Mouse (Mus musculus): ENCODE data around the gene Wrb. TPM values are rescaled to one million over a fixed set of nuclear protein-coding genes. Genes with fewer than 3 reads are reported as not detected.

The Wrb gene
- polyA plus RNA-seq, 1 experiment = 34.6 TPM

GRCm38 (mm10) chr16:96145814-96146213 lies 607 bp downstream of the Wrb start:
- H3K27me3 ChIP-seq (ENCODE audit: control insufficient read depth, insufficient read depth, low read length) = no peaks in the 10 kb centered on the region
- H3K4me3 ChIP-seq (ENCODE audit: control insufficient read depth, low read depth, low read length) = peak overlapping the region; percentile 94
- H3K27ac ChIP-seq (ENCODE audit: control insufficient read depth, insufficient read depth, low read depth, low read length) = no peak overlapping the region
- no peak for TF ChIP-seq POLR2A (IDR thresholded peaks at IDR 0.05; ENCODE audit: control insufficient read depth, low read depth, low read length)
- no peak for TF ChIP-seq CTCF (IDR thresholded peaks at IDR 0.05; ENCODE audit: control insufficient read depth, insufficient read depth, insufficient replicate concordance, low read depth, low read length)
- no peaks in the 10 kb centered on the region; the same call in 1 of the 2 replicates for H3K4me1 ChIP-seq (ENCODE audit: control insufficient read depth, insufficient read depth, low read length)
- H3K36me3 ChIP-seq (ENCODE audit: control insufficient read depth, insufficient read depth, low read length) = no peaks in the 10 kb centered on the region; the same call in 1 of the 2 replicates

GRCm38 (mm10) chr16:96148834-96149233 lies 3.6 kb downstream of the Wrb start:
- Histone ChIP-seq H3K36me3 (ENCODE audit: control insufficient read depth, insufficient read depth, low read length) (no peaks in the 10 kb centered on the region; the same call in none of the 2 replicates), H3K27ac (ENCODE audit: control insufficient read depth, insufficient read depth, low read depth, low read length) (peak overlapping the region; percentile 62), H3K27me3 (ENCODE audit: control insufficient read depth, insufficient read depth, low read length) (no peaks in the 10 kb centered on the region), H3K4me1 (ENCODE audit: control insufficient read depth, insufficient read depth, low read length) (no peaks in the 10 kb centered on the region; the same call in 1 of the 2 replicates), H3K4me3 (ENCODE audit: control insufficient read depth, low read depth, low read length) (no peak overlapping the region)
- TF ChIP-seq CTCF (IDR thresholded peaks at IDR 0.05; ENCODE audit: control insufficient read depth, insufficient read depth, insufficient replicate concordance, low read depth, low read length) = no peak
- TF ChIP-seq POLR2A (IDR thresholded peaks at IDR 0.05; ENCODE audit: control insufficient read depth, low read depth, low read length) = no peak

GRCm38 (mm10) chr16:96149311-96149710 lies 4.1 kb downstream of the Wrb start:
- no peaks in the 10 kb centered on the region for H3K4me1 ChIP-seq (ENCODE audit: control insufficient read depth, insufficient read depth, low read length)
- TF ChIP-seq CTCF (IDR thresholded peaks at IDR 0.05; ENCODE audit: control insufficient read depth, insufficient read depth, insufficient replicate concordance, low read depth, low read length) (no peak), POLR2A (IDR thresholded peaks at IDR 0.05; ENCODE audit: control insufficient read depth, low read depth, low read length) (no peak)
- no peaks in the 10 kb centered on the region for H3K27me3 ChIP-seq (ENCODE audit: control insufficient read depth, insufficient read depth, low read length)
- no peak overlapping the region for H3K4me3 ChIP-seq (ENCODE audit: control insufficient read depth, low read depth, low read length)
- no peak overlapping the region for H3K27ac ChIP-seq (ENCODE audit: control insufficient read depth, insufficient read depth, low read depth, low read length)
- no peaks in the 10 kb centered on the region; the same call in none of the 2 replicates for H3K36me3 ChIP-seq (ENCODE audit: control insufficient read depth, insufficient read depth, low read length)

GRCm38 (mm10) chr16:96150995-96151394 lies 5.8 kb downstream of the Wrb start:
- Histone ChIP-seq H3K27ac (ENCODE audit: control insufficient read depth, insufficient read depth, low read depth, low read length) (no peak overlapping the region), H3K4me3 (ENCODE audit: control insufficient read depth, low read depth, low read length) (no peak overlapping the region), H3K27me3 (ENCODE audit: control insufficient read depth, insufficient read depth, low read length) (no peaks in the 10 kb centered on the region), H3K36me3 (ENCODE audit: control insufficient read depth, insufficient read depth, low read length) (no peaks in the 10 kb centered on the region; the same call in none of the 2 replicates), H3K4me1 (ENCODE audit: control insufficient read depth, insufficient read depth, low read length) (no peaks in the 10 kb centered on the region)
- TF ChIP-seq CTCF (IDR thresholded peaks at IDR 0.05; ENCODE audit: control insufficient read depth, insufficient read depth, insufficient replicate concordance, low read depth, low read length) (no peak), POLR2A (IDR thresholded peaks at IDR 0.05; ENCODE audit: control insufficient read depth, low read depth, low read length) (no peak)

- Histone ChIP-seq H3K36me3 (ENCODE audit: control insufficient read depth, insufficient read depth, low read length) (no peaks in the 10 kb centered on the region; the same call in none of the 2 replicates), H3K4me3 (ENCODE audit: control insufficient read depth, low read depth, low read length) (no peak overlapping the region), H3K27me3 (ENCODE audit: control insufficient read depth, insufficient read depth, low read length) (no peaks in the 10 kb centered on the region), H3K4me1 (ENCODE audit: control insufficient read depth, insufficient read depth, low read length) (no peaks in the 10 kb centered on the region), H3K27ac (ENCODE audit: control insufficient read depth, insufficient read depth, low read depth, low read length) (no peak overlapping the region)
- TF ChIP-seq POLR2A (IDR thresholded peaks at IDR 0.05; ENCODE audit: control insufficient read depth, low read depth, low read length) (no peak), CTCF (IDR thresholded peaks at IDR 0.05; ENCODE audit: control insufficient read depth, insufficient read depth, insufficient replicate concordance, low read depth, low read length) (peak; percentile 75; the same call in 1 of the 2 replicates)
These were observed 6.3 kb downstream of the Wrb start for GRCm38 (mm10) chr16:96151551-96151950.

- Histone ChIP-seq H3K36me3 (ENCODE audit: control insufficient read depth, insufficient read depth, low read length) (no peaks in the 10 kb centered on the region; the same call in 1 of the 2 replicates), H3K27me3 (ENCODE audit: control insufficient read depth, insufficient read depth, low read length) (no peaks in the 10 kb centered on the region), H3K4me3 (ENCODE audit: control insufficient read depth, low read depth, low read length) (no peak overlapping the region), H3K27ac (ENCODE audit: control insufficient read depth, insufficient read depth, low read depth, low read length) (no peak overlapping the region), H3K4me1 (ENCODE audit: control insufficient read depth, insufficient read depth, low read length) (peaks cover 6% of the 10 kb centered on the region)
- TF ChIP-seq POLR2A (IDR thresholded peaks at IDR 0.05; ENCODE audit: control insufficient read depth, low read depth, low read length) = no peak
- TF ChIP-seq CTCF (IDR thresholded peaks at IDR 0.05; ENCODE audit: control insufficient read depth, insufficient read depth, insufficient replicate concordance, low read depth, low read length) = no peak
These were observed 9.3 kb downstream of the Wrb start for GRCm38 (mm10) chr16:96154476-96154875.

GRCm38 (mm10) chr16:96156019-96156418 lies 10.8 kb downstream of the Wrb start:
- Histone ChIP-seq H3K27me3 (ENCODE audit: control insufficient read depth, insufficient read depth, low read length) (no peaks in the 10 kb centered on the region), H3K4me1 (ENCODE audit: control insufficient read depth, insufficient read depth, low read length) (peaks cover 9% of the 10 kb centered on the region), H3K27ac (ENCODE audit: control insufficient read depth, insufficient read depth, low read depth, low read length) (no peak overlapping the region), H3K4me3 (ENCODE audit: control insufficient read depth, low read depth, low read length) (no peak overlapping the region), H3K36me3 (ENCODE audit: control insufficient read depth, insufficient read depth, low read length) (no peaks in the 10 kb centered on the region; the same call in 1 of the 2 replicates)
- no peak for TF ChIP-seq POLR2A (IDR thresholded peaks at IDR 0.05; ENCODE audit: control insufficient read depth, low read depth, low read length)
- no peak for TF ChIP-seq CTCF (IDR thresholded peaks at IDR 0.05; ENCODE audit: control insufficient read depth, insufficient read depth, insufficient replicate concordance, low read depth, low read length)
